Mouse (Mus musculus): Measurements from ENCODE around the gene Arrdc2.

Arrdc2 gene

GRCm38 (mm10) chr8:70806541-70806940, 33.0 kb downstream of the Arrdc2 start:
- DNase-seq, result no peak

- peak; percentile 76 to 87 for DNase-seq
These were observed 34.9 kb downstream of the Arrdc2 start, which contains the start of gene Mast3 for GRCm38 (mm10) chr8:70804481-70805206. Gene Mast3, minus strand, starts transcription at chr8:70805054.

DNA sequence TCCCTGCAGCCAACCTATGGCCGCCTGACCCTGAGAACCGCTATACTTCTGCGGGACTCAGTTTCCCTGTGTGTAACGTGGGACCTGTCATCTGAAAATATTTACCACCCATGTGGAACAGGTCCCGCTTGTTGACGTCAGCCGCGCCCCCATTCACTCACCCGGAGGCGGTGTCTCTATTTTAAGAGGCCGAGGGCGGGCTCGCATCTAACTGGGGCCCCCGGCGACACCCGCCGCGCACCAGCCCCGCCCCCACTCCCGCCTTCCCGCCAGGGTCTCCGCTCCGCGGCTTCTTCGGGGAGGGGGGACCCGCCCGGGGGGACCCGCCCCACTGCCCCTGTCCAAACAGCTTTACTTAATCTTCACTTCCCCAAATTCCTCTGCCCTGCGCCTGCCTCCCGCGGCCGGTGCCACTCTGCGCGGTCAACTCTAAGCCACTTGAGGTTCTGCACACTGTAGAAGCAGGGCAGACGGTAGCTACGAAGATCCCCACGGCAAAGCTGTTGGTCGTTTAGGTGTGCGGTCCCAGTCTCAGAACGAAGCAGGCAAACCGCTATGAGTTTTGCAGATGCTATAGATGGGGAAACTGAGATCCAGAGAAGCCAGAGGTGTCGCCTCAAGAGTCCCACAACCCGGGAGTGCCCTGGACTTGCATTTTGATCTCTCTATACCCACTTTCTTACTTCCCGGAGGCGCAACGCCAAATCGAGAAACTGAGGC, 35.6 kb downstream of the Arrdc2 start:
- DNase-seq, result peak; percentile 24 to 41

DNA sequence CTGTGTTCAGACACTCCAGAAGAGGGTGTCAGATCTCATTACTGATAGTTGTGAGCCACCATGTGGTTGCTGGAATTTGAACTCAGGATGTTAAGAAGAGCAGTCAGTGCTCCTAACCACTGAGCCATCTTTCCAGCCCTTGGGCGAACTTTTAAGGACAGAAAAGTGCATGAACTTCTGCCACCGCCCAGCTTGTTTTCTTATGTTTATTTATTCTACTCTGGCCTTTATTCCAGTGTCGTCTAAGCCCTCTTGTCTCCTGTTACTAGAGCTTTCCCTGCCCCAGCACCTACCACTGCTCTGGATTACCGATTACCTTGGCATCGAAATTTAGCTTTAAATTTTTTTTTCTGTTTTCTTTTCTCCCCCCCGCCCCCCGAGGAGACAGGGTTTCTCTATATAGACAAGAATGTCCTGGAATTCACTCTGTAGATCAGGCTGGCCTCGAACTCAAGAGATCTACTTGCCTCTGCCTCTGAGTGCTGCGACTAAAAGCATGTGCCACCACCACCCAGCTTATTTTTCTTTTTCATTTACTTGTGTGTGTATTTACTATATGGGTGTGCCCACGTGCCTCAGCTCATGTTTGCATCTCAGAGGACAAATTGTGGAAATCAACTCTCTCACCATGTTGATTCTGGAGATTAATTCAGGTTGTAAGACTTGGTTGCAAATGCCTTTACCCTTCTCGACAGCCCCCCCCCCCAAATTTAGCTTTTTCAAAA, 36.6 kb downstream of the Arrdc2 start:
- no peak for DNase-seq

- no peak for DNase-seq
These were observed 37.7 kb downstream of the Arrdc2 start for GRCm38 (mm10) chr8:70801830-70802229.

DNA sequence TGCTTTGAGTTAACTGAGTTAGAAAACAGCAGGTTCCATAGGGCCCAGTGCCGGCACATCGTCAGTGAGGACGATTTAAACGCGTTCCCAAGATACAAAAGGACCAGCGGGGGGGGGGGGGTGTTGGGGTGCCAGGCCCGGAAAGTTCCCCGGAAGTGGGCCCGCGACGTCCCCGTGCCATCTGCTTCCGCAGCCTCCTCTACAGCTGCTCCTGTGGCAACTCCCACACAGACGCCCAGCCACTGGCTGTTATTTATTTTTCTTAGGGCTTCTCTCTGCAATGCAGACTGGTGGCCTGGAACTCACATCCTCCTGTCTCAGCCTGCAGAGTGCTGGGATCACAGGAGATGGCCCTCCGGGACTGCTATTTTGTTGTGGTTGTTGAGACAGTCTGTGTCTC, 38.4 kb downstream of the Arrdc2 start:
- no peak for DNase-seq

- DNase-seq, result no peak
These were observed 38.9 kb downstream of the Arrdc2 start for GRCm38 (mm10) chr8:70800648-70801047.

DNA sequence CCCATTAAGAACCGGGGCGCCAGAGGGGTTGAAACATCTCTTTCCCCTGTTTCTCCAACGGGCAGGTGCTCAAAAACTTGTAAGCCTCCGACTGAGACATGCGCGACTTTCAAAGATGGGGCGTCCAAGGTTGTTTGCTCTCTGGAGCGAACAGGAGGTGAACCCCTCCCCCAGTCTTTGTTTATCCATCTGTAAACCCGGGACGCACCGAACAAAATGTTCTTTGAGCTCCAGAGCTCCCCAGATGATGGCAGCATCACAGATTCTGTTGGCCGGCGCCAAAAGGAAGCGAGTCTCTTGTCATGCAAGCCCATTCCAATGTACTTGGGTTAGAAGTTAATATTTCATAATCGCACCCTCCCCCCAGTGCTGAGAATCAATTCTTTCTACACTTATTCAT, 41.2 kb downstream of the Arrdc2 start:
- DNase-seq, result no peak

GRCm38 (mm10) chr8:70797081-70798070, 42.1 kb downstream of the Arrdc2 start:
- peak; percentile 78 to 88 for DNase-seq

- no peak for DNase-seq
These were observed 43.0 kb downstream of the Arrdc2 start for GRCm38 (mm10) chr8:70796403-70797080.

DNA sequence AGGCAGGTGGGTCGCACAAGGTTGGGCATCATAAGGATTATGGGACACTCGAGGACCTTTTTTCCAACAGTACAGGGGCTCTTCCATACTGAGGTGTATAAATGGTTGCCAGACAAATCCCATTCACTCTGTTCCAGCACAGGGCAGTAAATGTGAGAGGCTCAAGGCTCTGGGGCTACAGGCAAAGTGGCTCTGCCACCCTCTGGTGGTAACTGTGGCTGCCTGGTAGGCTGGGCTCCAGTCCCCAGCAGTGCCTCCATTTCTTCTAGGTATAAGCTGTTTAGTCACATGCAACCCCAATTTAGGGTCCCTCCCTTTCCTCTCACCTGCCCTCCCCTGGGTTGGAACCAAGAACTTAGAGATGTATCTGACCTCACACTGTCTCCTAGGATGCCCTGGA, 44.1 kb downstream of the Arrdc2 start:
- DNase-seq, result no peak

- no peak for DNase-seq
These were observed 45.3 kb downstream of the Arrdc2 start for GRCm38 (mm10) chr8:70794215-70794614.

GRCm38 (mm10) chr8:70792700-70793099, 46.8 kb downstream of the Arrdc2 start:
- DNase-seq, result peak in 1 of 2 experiments; percentile 80

- peak; percentile 88 to 94 for DNase-seq
These were observed 47.4 kb downstream of the Arrdc2 start for GRCm38 (mm10) chr8:70791975-70792691.

- DNase-seq, result peak in 1 of 2 experiments; percentile 32
These were observed 48.2 kb downstream of the Arrdc2 start for GRCm38 (mm10) chr8:70791294-70791701.

- no peak for DNase-seq
These were observed 48.7 kb downstream of the Arrdc2 start for GRCm38 (mm10) chr8:70790846-70791245.

- DNase-seq, result peak; percentile 40 to 41
These were observed 50.5 kb downstream of the Arrdc2 start for GRCm38 (mm10) chr8:70789046-70789445.

- peak; percentile 90 to 94 for DNase-seq
These were observed 51.4 kb downstream of the Arrdc2 start for GRCm38 (mm10) chr8:70787941-70788667.

- no peak for DNase-seq
These were observed 52.5 kb downstream of the Arrdc2 start for GRCm38 (mm10) chr8:70787051-70787445.

Measured in cerebellum, postnatal 25 days (tissue).